Mouse (Mus musculus) testis, adult 2 months (tissue): ENCODE data around the gene Add3. TPM values are rescaled to one million over a fixed set of nuclear protein-coding genes. Genes with fewer than 3 reads are reported as not detected.

ENCODE experiments used
- H3K27ac ChIP-seq: fragments of 200-500 bp; 2 replicates; pipeline ENCODE4 v1.5.1; 2012; ENCODE audit warnings: low read depth, low read length; ENCODE audit not compliant: control insufficient read depth, insufficient read depth
- H3K27me3 ChIP-seq: fragments of 200-500 bp; 2 replicates; pipeline ENCODE4 v1.6.1; 2012; ENCODE audit warnings: mild to moderate bottlenecking, low read length, moderate library complexity; ENCODE audit not compliant: control insufficient read depth, insufficient read depth
- H3K36me3 ChIP-seq: fragments of 200-500 bp; 2 replicates; pipeline ENCODE4 v1.6.1; 2012; ENCODE audit warnings: mild to moderate bottlenecking, low read length; ENCODE audit not compliant: control insufficient read depth, insufficient read depth
- H3K4me1 ChIP-seq: fragments of 200-500 bp; 2 replicates; pipeline ENCODE4 v1.6.1; 2012; ENCODE audit warnings: low read length; ENCODE audit not compliant: control insufficient read depth, insufficient read depth
- H3K4me3 ChIP-seq: fragments of 200-500 bp; 2 replicates; pipeline ENCODE4 v1.5.1; 2012; ENCODE audit warnings: low read depth, mild to moderate bottlenecking, low read length, moderate library complexity, mixed read lengths; ENCODE audit not compliant: control insufficient read depth
- CTCF ChIP-seq: fragments of 200-500 bp; IDR thresholded peaks from 2 replicates; pipeline ENCODE4 v1.5.1; 2012; ENCODE audit warnings: low read depth, mild to moderate bottlenecking, inconsistent platforms, low read length, moderate library complexity; ENCODE audit not compliant: control insufficient read depth, insufficient read depth, insufficient replicate concordance
- POLR2A ChIP-seq: fragments of 200-500 bp; IDR thresholded peaks from 2 replicates; pipeline ENCODE4 v1.6.1; 2012; ENCODE audit warnings: low read depth, mild to moderate bottlenecking, inconsistent platforms, low read length, moderate library complexity; ENCODE audit not compliant: control insufficient read depth
- polyA plus RNA-seq: library from polyadenylated mRNA; depleted of rRNA; stranded (reverse); fragments of >200 nt; gene quantifications from 2 replicates; pipeline ENCODE4 v1.2.3, GENCODE M21; 2012

Add3 gene
- polyA plus RNA-seq, 1 experiment, result 29.0 TPM

DNA sequence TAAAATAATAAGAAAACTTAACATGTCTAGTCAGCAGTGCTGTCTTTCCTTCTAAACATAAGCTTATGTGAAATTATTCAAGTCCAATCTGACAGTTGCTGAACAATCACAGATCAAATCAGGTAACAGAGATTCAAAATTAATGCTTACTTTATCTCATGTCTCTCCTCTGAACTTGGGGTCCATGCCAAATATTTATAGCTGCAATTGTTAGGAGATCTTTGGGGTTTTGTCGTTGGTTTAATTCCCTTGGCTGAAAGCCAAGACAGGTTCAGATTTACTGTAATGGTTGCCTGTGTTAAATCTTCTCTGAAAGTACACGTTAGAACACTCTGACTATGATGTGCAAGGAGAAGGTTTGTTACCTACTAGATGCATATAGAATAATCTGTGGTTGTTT lies 4.8 kb downstream of the Add3 start:
- Histone ChIP-seq H3K27me3 (no peaks in the 10 kb centered on the region), H3K36me3 (no peaks in the 10 kb centered on the region), H3K4me3 (no peak overlapping the region), H3K27ac (no peak overlapping the region), H3K4me1 (peaks cover 13% of the 10 kb centered on the region)
- TF ChIP-seq POLR2A, result no peak
- no peak for TF ChIP-seq CTCF

DNA sequence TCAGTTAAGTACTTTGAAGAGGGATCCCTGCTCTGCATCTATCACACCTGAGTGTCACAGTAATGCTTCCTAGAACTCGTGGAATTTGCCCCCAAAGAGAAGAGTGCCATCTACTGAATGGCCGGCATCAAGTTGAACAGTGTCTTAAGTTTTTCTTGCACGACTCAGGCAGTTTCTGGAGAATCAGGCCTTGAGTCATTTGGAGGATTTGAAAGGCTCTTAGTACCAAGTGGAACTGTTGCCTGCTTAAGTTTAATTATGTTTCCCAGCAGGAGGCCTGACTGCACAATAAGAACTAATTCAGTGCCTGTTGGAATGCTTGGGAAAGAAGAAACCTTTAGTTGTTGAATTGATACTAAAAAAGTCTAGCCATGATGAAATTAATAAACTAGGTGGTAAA lies 9.1 kb downstream of the Add3 start:
- Histone ChIP-seq H3K4me1 (0 out of 2 replicates have a peak, but pooled peaks cover 2% of the 10 kb centered on the region), H3K27ac (no peak overlapping the region), H3K36me3 (no peaks in the 10 kb centered on the region), H3K4me3 (no peak overlapping the region), H3K27me3 (no peaks in the 10 kb centered on the region)
- TF ChIP-seq CTCF (no peak), POLR2A (no peak)

DNA sequence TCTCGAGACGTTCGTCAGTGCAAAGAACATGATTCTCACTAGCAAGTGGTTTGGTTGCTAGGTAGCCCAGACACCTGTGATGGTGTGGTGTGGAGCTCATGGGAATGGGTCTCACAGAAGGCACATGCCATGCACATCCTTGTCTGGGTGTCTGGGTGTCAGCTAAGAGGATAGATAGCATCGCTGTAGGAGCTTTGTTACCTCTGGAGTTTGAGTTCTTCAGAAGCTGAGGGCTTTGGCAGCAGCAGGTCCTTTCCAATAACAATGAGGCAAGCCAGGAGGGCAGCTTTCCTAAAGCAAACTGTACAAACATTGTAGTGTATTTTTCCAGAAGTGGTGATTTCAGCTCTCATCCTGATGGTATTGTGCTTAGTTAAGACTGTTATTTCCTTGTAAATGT lies 12.2 kb downstream of the Add3 start:
- 0 out of 2 replicates have a peak, but pooled peaks cover under 1% of the 10 kb centered on the region for H3K4me1 ChIP-seq
- no peak for TF ChIP-seq CTCF
- no peak for TF ChIP-seq POLR2A
- H3K4me3 ChIP-seq, result no peak overlapping the region
- no peaks in the 10 kb centered on the region for H3K36me3 ChIP-seq
- H3K27ac ChIP-seq, result no peak overlapping the region
- no peaks in the 10 kb centered on the region for H3K27me3 ChIP-seq

DNA sequence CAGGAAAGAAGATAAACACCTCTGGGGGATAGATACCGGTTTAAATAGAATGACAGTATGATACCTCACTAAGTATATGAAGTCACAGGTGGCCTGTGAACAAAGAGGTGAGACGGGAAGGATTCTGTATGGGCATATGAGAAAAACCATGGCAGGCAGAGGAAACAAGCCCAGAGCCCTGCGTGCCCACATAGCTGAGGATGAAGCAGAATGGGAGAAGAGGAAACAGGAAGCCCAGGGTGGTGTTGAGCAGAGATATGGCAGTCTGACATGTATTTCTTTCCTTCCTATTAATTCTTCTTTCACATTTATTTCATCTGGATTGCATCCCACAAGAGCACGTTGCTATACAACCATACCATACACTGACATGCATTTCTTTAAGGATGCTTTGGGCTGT lies 12.9 kb downstream of the Add3 start:
- Histone ChIP-seq H3K27ac (no peak overlapping the region), H3K27me3 (no peaks in the 10 kb centered on the region), H3K4me1 (no peaks in the 10 kb centered on the region), H3K4me3 (no peak overlapping the region), H3K36me3 (no peaks in the 10 kb centered on the region)
- TF ChIP-seq CTCF, result no peak
- TF ChIP-seq POLR2A, result no peak

DNA sequence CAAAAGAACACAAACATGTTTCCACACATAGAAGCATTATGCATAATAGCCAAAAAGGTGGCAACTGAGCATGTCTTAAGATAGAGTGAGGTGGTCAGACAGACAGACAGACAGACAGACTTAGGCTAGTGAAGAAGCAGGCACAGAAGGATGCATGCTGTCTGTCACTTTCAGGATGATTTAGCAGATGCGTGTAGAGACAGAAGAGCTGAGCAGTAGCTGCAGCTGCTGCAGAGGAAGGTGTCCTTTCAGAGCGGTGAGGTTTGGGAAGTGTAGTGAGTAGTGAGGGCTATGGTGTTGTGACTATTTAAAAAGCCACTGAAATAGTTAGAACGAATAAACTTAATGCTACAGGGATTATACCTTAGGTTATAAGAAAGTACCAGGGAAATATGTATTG lies 13.9 kb downstream of the Add3 start:
- Histone ChIP-seq H3K27ac (no peak overlapping the region), H3K4me1 (no peaks in the 10 kb centered on the region), H3K4me3 (no peak overlapping the region), H3K36me3 (no peaks in the 10 kb centered on the region), H3K27me3 (no peaks in the 10 kb centered on the region)
- TF ChIP-seq POLR2A (no peak), CTCF (no peak)

DNA sequence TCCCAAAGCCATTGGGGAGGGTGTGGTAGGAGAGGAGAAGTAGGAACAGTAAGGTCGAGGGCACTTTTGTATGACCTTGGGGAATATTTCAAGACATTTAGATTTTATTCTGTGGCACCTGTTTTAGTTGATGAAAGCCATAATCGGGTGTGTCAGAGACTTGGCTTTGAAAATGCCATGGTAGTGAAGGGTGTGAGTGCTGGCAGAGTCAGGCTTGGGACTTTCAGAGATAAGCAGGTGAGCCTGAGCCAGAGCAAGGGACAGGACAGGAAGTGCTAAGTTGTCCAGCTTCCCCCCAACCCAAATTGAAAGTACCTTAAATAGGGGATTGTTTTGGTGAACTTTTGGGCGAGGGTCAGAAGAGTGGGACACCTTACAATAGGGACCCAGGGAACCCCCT lies 16.1 kb downstream of the Add3 start:
- no peaks in the 10 kb centered on the region for H3K4me1 ChIP-seq
- no peaks in the 10 kb centered on the region for H3K27me3 ChIP-seq
- no peak overlapping the region for H3K27ac ChIP-seq
- no peak overlapping the region for H3K4me3 ChIP-seq
- no peaks in the 10 kb centered on the region for H3K36me3 ChIP-seq
- TF ChIP-seq POLR2A (no peak), CTCF (no peak)

DNA sequence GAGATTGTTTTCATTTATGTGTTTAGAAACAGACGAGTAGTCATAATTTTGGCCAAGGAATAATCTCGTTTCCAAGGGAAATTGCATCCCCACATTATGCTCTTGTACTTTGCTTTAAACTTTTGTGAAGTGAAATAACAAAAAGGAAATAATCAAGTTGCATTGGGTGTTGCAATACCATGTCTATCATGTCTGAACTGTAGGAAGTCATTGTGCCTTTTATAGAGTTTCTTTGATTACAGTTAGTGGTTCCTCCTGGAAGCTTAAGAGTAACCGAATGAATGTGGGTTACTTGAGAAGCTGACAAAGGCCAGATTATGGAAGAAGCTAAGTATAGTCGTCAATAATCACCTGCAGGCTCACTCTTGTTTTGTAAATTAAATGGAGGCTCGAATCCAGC lies 16.9 kb downstream of the Add3 start:
- Histone ChIP-seq H3K36me3 (no peaks in the 10 kb centered on the region), H3K4me3 (no peak overlapping the region), H3K27ac (no peak overlapping the region), H3K4me1 (no peaks in the 10 kb centered on the region), H3K27me3 (no peaks in the 10 kb centered on the region)
- TF ChIP-seq CTCF (no peak), POLR2A (no peak)

DNA sequence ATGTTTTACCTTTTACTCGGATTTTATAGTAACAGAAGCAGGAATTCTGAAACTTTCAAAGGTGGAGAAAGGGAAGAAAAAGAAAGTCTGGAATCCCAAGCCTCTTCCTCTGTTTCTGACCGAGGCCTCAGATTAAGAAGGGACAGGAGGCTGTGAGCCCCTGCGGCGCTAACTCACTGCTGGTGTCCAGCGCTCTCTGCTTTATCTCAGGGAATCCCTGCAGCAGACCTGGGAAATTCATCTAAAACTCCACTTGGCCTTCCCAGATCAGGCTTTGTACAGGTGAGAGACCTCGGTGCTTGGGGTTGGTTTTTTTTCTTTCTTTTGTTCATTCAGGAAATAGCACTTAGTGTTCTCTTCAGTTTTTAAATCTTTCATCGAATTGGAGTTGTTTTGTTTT lies 19.1 kb downstream of the Add3 start:
- peaks cover 2% of the 10 kb centered on the region for H3K36me3 ChIP-seq
- H3K4me3 ChIP-seq, result no peak overlapping the region
- TF ChIP-seq POLR2A (no peak), CTCF (no peak)
- no peak overlapping the region for H3K27ac ChIP-seq
- no peaks in the 10 kb centered on the region for H3K27me3 ChIP-seq
- H3K4me1 ChIP-seq, result no peaks in the 10 kb centered on the region
